Mouse (Mus musculus) small intestine, adult 2 months (tissue): Measurements from ENCODE around the gene Fam129a.

Experiments
- CTCF ChIP-seq: fragments of 200-500 bp; IDR thresholded peaks from 2 replicates; pipeline ENCODE4 v1.5.1; 2012; ENCODE audit warnings: low read depth, mild to moderate bottlenecking, control low read depth, inconsistent platforms, low read length, moderate library complexity, mixed read lengths; ENCODE audit not compliant: insufficient replicate concordance, insufficient read length; ENCODE audit errors: extremely low read depth
- POLR2A ChIP-seq: fragments of 200-500 bp; IDR thresholded peaks from 2 replicates; pipeline ENCODE4 v1.6.1; 2012; ENCODE audit warnings: low read depth, mild to moderate bottlenecking, control low read depth, inconsistent platforms, low read length, moderate library complexity

GRCm38 (mm10) chr1:151712664-151713063 is 141.7 kb downstream of the Fam129a start:
- TF ChIP-seq POLR2A (no peak), CTCF (no peak)
